Mouse (Mus musculus): Measurements from ENCODE around the gene Ccna2.

- TF ChIP-seq CTCF (IDR thresholded peaks at IDR 0.05; ENCODE audit: control insufficient read depth, insufficient read depth, insufficient read length) (no peak), MYOG (IDR thresholded peaks at IDR 0.05; ENCODE audit: control insufficient read depth, extremely low read depth, insufficient read length) (no peak), USF1 (IDR thresholded peaks at IDR 0.05; ENCODE audit: low read depth) (no peak), MYOD1 (IDR thresholded peaks at IDR 0.05; ENCODE audit: control insufficient read depth, insufficient read length, low read depth) (no peak), FOSL1 (IDR thresholded peaks at IDR 0.05; ENCODE audit: insufficient read depth, low read length, poor library complexity, severe bottlenecking) (no peak), CEBPB (IDR thresholded peaks at IDR 0.05; ENCODE audit: low read depth) (no peak)
Observed at GRCm38 (mm10) chr3:36618181-36618580, 46.2 kb upstream of the Ccna2 start.
